Mouse (Mus musculus) embryo, embryonic 10 days (tissue): ENCODE data around the gene Atn1.
"Not testable (repeated sequence)": the region's sequence is repeated elsewhere in the genome, so short reads cannot be mapped to it uniquely, and the experiment has no call there.

Experiments used
- DNase-seq: peaks from one replicate; pipeline ENCODE4 v3.0.0-alpha.2; 2015; ENCODE audit warnings: low spot score

Atn1 gene

GRCm38 (mm10) chr6:124755831-124756595 is at the start of gene Atn1, which contains the start of gene Gm45234:
Gene Atn1 (minus strand): TSS chr6:124756524.
Gene Gm45234 (minus strand): TSS chr6:124756021.
- DNase-seq, result peak; percentile 75

- DNase-seq, result peak; percentile 94
Measured at GRCm38 (mm10) chr6:124805341-124806321, 49.3 kb upstream of the Atn1 start.

GRCm38 (mm10) chr6:124804341-124804740 is 48.0 kb upstream of the Atn1 start:
- DNase-seq, result no peak

- not testable (repeated sequence) for DNase-seq
Measured at GRCm38 (mm10) chr6:124803691-124804090, 47.4 kb upstream of the Atn1 start.

GRCm38 (mm10) chr6:124803061-124803460 is 46.7 kb upstream of the Atn1 start:
- DNase-seq, result no peak

GRCm38 (mm10) chr6:124802400-124802799 is 46.1 kb upstream of the Atn1 start:
- DNase-seq, result peak; percentile 40

GRCm38 (mm10) chr6:124796200-124796599 is 39.9 kb upstream of the Atn1 start:
- DNase-seq, result no peak

GRCm38 (mm10) chr6:124795781-124796180 is 39.5 kb upstream of the Atn1 start:
- no peak for DNase-seq

GRCm38 (mm10) chr6:124791911-124792310 is 35.6 kb upstream of the Atn1 start:
- no peak for DNase-seq

GRCm38 (mm10) chr6:124790121-124790520 is 33.8 kb upstream of the Atn1 start:
- no peak for DNase-seq

- DNase-seq, result no peak
Measured at GRCm38 (mm10) chr6:124789519-124789918, 33.2 kb upstream of the Atn1 start.

- DNase-seq, result no peak
Measured at GRCm38 (mm10) chr6:124787722-124788121, 31.4 kb upstream of the Atn1 start.

GRCm38 (mm10) chr6:124786756-124787420 is 30.6 kb upstream of the Atn1 start:
- no peak for DNase-seq

- peak; percentile 68 for DNase-seq
Measured at GRCm38 (mm10) chr6:124782436-124782835, 26.1 kb upstream of the Atn1 start.

- DNase-seq, result no peak
Measured at GRCm38 (mm10) chr6:124780917-124781316, 24.6 kb upstream of the Atn1 start.

GRCm38 (mm10) chr6:124779984-124780416 is 23.7 kb upstream of the Atn1 start:
- peak; percentile 76 for DNase-seq

GRCm38 (mm10) chr6:124779222-124779983 is 23.1 kb upstream of the Atn1 start, which contains the start of gene Lrrc23:
Gene Lrrc23 (minus strand): TSS chr6:124779727.
- DNase-seq, result peak; percentile 76

- no peak for DNase-seq
Measured at GRCm38 (mm10) chr6:124770511-124770910, 14.2 kb upstream of the Atn1 start.

GRCm38 (mm10) chr6:124770013-124770412 is 13.7 kb upstream of the Atn1 start:
- no peak for DNase-seq

GRCm38 (mm10) chr6:124769101-124769765 is 12.9 kb upstream of the Atn1 start, which contains the start of gene Eno2:
Gene Eno2 (minus strand): TSS chr6:124769673.
- DNase-seq, result peak; percentile 55

GRCm38 (mm10) chr6:124768704-124769044 is 12.3 kb upstream of the Atn1 start:
- DNase-seq, result no peak
